Mouse (Mus musculus) heart, embryonic 13.5 days (tissue): ENCODE measurements around the gene Iqcg. TPM values are rescaled to one million over a fixed set of nuclear protein-coding genes. Genes with fewer than 3 reads are reported as not detected.

Experiments
- ATAC-seq: fragments of 200-750 bp; cut with Nextera tagmentation; 2 replicates; pipeline ENCODE4 v1.8.0; 2017; ENCODE audit warnings: moderate TSS enrichment; ENCODE audit not compliant: insufficient number of reproducible peaks, low FRiP score, low TSS enrichment; ENCODE audit errors: extremely low read depth
- H3K27ac ChIP-seq: fragments of 300-500 bp; sonication (generic); replicated peaks from 2 replicates; pipeline ENCODE4 v1.5.1; 2015; ENCODE audit warnings: moderate library complexity, mild to moderate bottlenecking, inconsistent platforms
- H3K27me3 ChIP-seq: fragments of 300-500 bp; sonication (generic); replicated peaks from 2 replicates; pipeline ENCODE4 v1.6.1; 2015; ENCODE audit warnings: mild to moderate bottlenecking, inconsistent platforms
- H3K36me3 ChIP-seq: fragments of 300-500 bp; sonication (generic); 2 replicates; pipeline ENCODE4 v1.6.1; 2015; ENCODE audit warnings: mild to moderate bottlenecking, inconsistent platforms
- H3K4me1 ChIP-seq: fragments of 300-500 bp; sonication (generic); 2 replicates; pipeline ENCODE4 v1.6.1; 2015; ENCODE audit warnings: inconsistent platforms
- H3K4me2 ChIP-seq: fragments of 300-500 bp; sonication (generic); 2 replicates; pipeline ENCODE4 v1.6.1; 2015; ENCODE audit warnings: inconsistent platforms, mild to moderate bottlenecking, moderate library complexity
- H3K4me3 ChIP-seq: fragments of 300-500 bp; sonication (generic); 2 replicates; pipeline ENCODE4 v1.5.1; 2015; ENCODE audit warnings: moderate library complexity, mild to moderate bottlenecking, inconsistent platforms
- H3K9ac ChIP-seq: fragments of 300-500 bp; sonication (generic); 2 replicates; pipeline ENCODE4 v1.6.1; 2015; ENCODE audit warnings: inconsistent platforms, mild to moderate bottlenecking, moderate library complexity
- H3K9me3 ChIP-seq: fragments of 300-500 bp; sonication (generic); 2 replicates; pipeline ENCODE4 v1.6.1; 2016; ENCODE audit warnings: inconsistent platforms
- WGBS: fragments of 180-500 bp; shearing (Covaris S2); methylation state at CpG from one replicate; pipeline ENCODE4 v1.1.7; 2015; ENCODE audit warnings: mixed read lengths; 5-methylcytosine and 5-hydroxymethylcytosine counted together
- polyA plus RNA-seq: library from polyadenylated mRNA; unstranded; fragments of >200 nt; fragmentation: Nextera tagmentation; extraction: Ambion mirVana; gene quantifications from 2 replicates; pipeline ENCODE4 v1.2.1, GENCODE M21; 2015

The Iqcg gene
- polyA plus RNA-seq = 1.6 and 1.7 TPM in 2 replicates

GRCm38 (mm10) chr16:33056095-33056785, at the start of gene Iqcg, which contains the start of gene Rpl35a:
Gene Iqcg (minus strand): TSS chr16:33056218.
Gene Rpl35a (plus strand): TSS chr16:33056453.
- WGBS = under 1% methylated on average over 47 of the region's 47 CpGs

DNA sequence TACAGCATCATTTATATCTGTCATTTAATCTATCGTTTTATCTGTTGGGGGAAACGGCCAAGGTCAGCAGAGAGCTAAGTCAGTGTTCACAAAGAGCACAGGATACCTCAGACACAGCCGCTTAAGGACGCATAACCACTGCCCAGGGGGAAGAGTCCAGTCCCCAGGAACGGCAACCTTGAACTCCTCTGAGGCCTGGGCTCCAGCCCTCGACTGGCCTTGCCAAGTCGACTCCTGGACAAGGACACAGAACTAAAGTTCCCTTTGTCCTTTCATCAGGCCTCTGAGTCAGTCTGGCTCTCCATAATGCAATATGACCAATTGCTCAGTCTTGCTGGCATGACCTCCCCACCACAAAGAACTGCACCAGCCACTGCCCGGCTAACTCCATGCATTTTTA, 29.6 kb upstream of the Iqcg start:
- WGBS = 65% methylated on average over 8 of the region's 8 CpGs
- no peaks in the 10 kb centered on the region for H3K27me3 ChIP-seq

More at GRCm38 (mm10) chr16:33056095-33056785, at the start of gene Iqcg, which contains the start of gene Rpl35a:
- peak within 1 kb of the TSS; percentile 86 for H3K4me2 ChIP-seq
- peak within 1 kb of the TSS; percentile 96 for H3K4me3 ChIP-seq
- H3K9ac ChIP-seq = peak within 1 kb of the TSS; percentile 99
- H3K9me3 ChIP-seq = no peaks in the 10 kb centered on the region
- H3K4me1 ChIP-seq = peaks cover 35% of the 10 kb centered on the region
- peak within 1 kb of the TSS; percentile 89 for H3K27ac ChIP-seq
- peak; percentile 87 for ATAC-seq
- no peaks in the 10 kb centered on the region for H3K27me3 ChIP-seq
- H3K36me3 ChIP-seq = peaks cover 34% of the 10 kb centered on the region

GRCm38 (mm10) chr16:33083996-33084395, 28.0 kb upstream of the Iqcg start:
- 79% methylated on average over 2 of the region's 2 CpGs for whole genome bisulfite sequencing
- Histone ChIP-seq H3K9ac (no peak overlapping the region), H3K4me3 (no peak overlapping the region), H3K36me3 (peaks cover 37% of the 10 kb centered on the region), H3K27ac (no peak overlapping the region), H3K4me2 (no peak overlapping the region), H3K4me1 (0 out of 2 replicates have a peak, but pooled peaks cover 4% of the 10 kb centered on the region), H3K9me3 (no peaks in the 10 kb centered on the region), H3K27me3 (no peaks in the 10 kb centered on the region)
- ATAC-seq = no peak

More for the DNA sequence above, 29.6 kb upstream of the Iqcg start:
- Histone ChIP-seq H3K4me1 (0 out of 2 replicates have a peak, but pooled peaks cover 4% of the 10 kb centered on the region), H3K36me3 (peaks cover 52% of the 10 kb centered on the region), H3K4me2 (no peak overlapping the region), H3K27ac (no peak overlapping the region), H3K9ac (no peak overlapping the region), H3K9me3 (no peaks in the 10 kb centered on the region), H3K4me3 (no peak overlapping the region)
- no peak for ATAC-seq

GRCm38 (mm10) chr16:33082951-33083350, 26.9 kb upstream of the Iqcg start:
- Histone ChIP-seq H3K9ac (no peak overlapping the region), H3K4me2 (no peak overlapping the region), H3K4me1 (0 out of 2 replicates have a peak, but pooled peaks cover 4% of the 10 kb centered on the region), H3K27me3 (no peaks in the 10 kb centered on the region), H3K9me3 (no peaks in the 10 kb centered on the region), H3K27ac (no peak overlapping the region), H3K36me3 (peaks cover 31% of the 10 kb centered on the region), H3K4me3 (no peak overlapping the region)
- 85% methylated on average over 6 of the region's 6 CpGs for WGBS
- ATAC-seq = no peak

- Histone ChIP-seq H3K4me2 (no peak overlapping the region), H3K9me3 (no peaks in the 10 kb centered on the region), H3K9ac (no peak overlapping the region), H3K27ac (no peak overlapping the region), H3K4me3 (no peak overlapping the region), H3K4me1 (no peaks in the 10 kb centered on the region), H3K36me3 (peaks cover 47% of the 10 kb centered on the region), H3K27me3 (no peaks in the 10 kb centered on the region)
- 92% methylated on average over 7 of the region's 7 CpGs for WGBS
- ATAC-seq = no peak
Observed at GRCm38 (mm10) chr16:33080063-33080462, 24.0 kb upstream of the Iqcg start.

DNA sequence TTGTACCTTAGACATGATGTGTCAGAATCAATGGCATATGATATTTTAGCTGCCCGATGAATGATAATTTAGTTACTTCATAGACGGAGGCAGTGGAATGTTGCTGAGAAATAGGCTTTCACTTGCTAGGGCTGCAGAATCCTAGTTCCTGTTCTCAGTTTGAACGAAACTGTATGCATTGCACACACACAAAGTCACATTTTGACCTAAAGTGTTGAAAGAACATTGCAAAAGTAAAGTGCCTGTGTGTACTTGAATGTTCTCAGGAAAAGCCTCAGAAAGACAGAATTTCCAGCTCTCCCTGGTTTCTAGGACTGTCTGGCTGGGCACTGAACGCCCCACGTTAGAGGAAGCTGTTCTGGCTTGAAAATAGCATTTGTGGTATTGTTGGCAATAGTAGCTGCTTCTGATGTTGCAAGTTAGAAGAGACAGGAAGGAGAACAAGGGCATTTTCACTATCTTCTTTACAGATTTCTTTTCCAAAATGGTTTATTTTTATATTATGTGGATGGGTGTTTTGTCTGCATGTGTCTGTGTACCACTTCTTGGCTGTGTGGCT, 21.1 kb upstream of the Iqcg start:
- H3K4me3 ChIP-seq = no peak overlapping the region
- WGBS = 83% methylated on average over 5 of the region's 5 CpGs
- H3K27ac ChIP-seq = no peak overlapping the region
- peaks cover 39% of the 10 kb centered on the region for H3K36me3 ChIP-seq
- no peak overlapping the region for H3K4me2 ChIP-seq
- ATAC-seq = no peak
- H3K9ac ChIP-seq = no peak overlapping the region
- no peaks in the 10 kb centered on the region for H3K4me1 ChIP-seq
- H3K27me3 ChIP-seq = no peaks in the 10 kb centered on the region
- no peaks in the 10 kb centered on the region for H3K9me3 ChIP-seq

GRCm38 (mm10) chr16:33076078-33076477, 20.1 kb upstream of the Iqcg start:
- WGBS = 71% methylated on average over 6 of the region's 6 CpGs
- H3K4me1 ChIP-seq = no peaks in the 10 kb centered on the region
- H3K9me3 ChIP-seq = no peaks in the 10 kb centered on the region
- ATAC-seq = no peak
- H3K27ac ChIP-seq = no peak overlapping the region
- H3K27me3 ChIP-seq = no peaks in the 10 kb centered on the region
- peaks cover 35% of the 10 kb centered on the region for H3K36me3 ChIP-seq
- no peak overlapping the region for H3K4me2 ChIP-seq
- no peak overlapping the region for H3K9ac ChIP-seq
- H3K4me3 ChIP-seq = no peak overlapping the region

- 73% methylated on average over 5 of the region's 5 CpGs for WGBS
- H3K4me2 ChIP-seq = no peak overlapping the region
- no peaks in the 10 kb centered on the region for H3K4me1 ChIP-seq
- H3K4me3 ChIP-seq = no peak overlapping the region
- no peak overlapping the region for H3K9ac ChIP-seq
- no peak overlapping the region for H3K27ac ChIP-seq
- H3K9me3 ChIP-seq = no peaks in the 10 kb centered on the region
- peaks cover 41% of the 10 kb centered on the region for H3K36me3 ChIP-seq
- no peak for ATAC-seq
- H3K27me3 ChIP-seq = no peaks in the 10 kb centered on the region
Observed at GRCm38 (mm10) chr16:33074967-33075366, 18.9 kb upstream of the Iqcg start.

DNA sequence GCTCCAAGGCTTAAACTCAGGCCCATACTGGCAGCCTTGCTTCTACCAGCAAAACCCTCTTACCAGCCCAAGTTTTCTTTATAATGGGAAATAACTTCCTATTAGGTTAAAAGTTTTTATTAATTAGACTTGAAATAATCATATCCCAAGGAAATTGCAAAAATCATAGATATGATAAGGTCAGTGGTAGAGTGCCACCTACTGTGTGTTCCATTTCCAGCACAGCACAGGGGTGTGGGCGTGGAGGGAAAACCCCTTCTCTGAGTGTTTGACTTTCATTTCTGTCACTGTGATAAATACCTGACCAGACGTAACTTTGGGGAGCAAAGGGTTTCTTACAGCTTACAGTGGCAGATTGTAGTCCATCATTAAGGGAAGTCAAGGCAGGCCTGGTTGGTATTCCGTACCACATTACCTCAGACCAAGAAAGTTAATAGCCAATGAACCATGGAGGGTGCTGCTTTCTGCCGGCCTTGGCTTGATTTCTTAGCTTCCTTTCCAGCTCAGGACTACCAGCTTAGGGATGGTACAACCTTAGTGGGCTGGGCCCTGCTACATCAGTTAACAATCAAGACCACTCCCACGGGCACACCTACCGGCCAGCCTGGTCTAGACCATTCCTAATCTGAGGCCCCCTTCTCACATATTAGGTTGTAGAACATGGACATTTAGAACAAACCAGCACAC, 17.0 kb upstream of the Iqcg start:
- peaks cover 55% of the 10 kb centered on the region for H3K36me3 ChIP-seq
- ATAC-seq = no peak
- 81% methylated on average over 6 of the region's 6 CpGs for whole genome bisulfite sequencing

DNA sequence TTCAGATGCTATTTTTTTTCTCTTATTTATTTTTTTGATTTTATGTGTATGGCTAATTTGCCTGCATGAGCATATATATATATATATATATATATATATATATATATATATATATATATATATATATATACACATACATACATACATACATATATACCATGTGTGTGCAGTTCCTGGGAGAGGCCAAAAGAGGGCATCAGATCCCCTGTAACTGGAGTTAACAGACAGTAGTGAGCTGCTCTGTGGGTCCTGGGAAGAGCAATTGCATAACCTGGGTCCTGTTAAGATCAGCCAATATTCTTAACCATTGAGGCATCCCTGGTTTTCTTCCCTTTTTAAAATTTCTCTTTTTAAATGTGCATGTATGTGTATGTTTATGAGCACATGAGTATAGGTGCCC, 14.9 kb upstream of the Iqcg start:
- H3K9ac ChIP-seq = no peak overlapping the region

More for the DNA sequence above, 17.0 kb upstream of the Iqcg start:
- H3K27me3 ChIP-seq = no peaks in the 10 kb centered on the region
- no peak overlapping the region for H3K9ac ChIP-seq
- no peak overlapping the region for H3K4me3 ChIP-seq
- H3K9me3 ChIP-seq = no peaks in the 10 kb centered on the region
- H3K27ac ChIP-seq = no peak overlapping the region
- H3K4me2 ChIP-seq = no peak overlapping the region
- H3K4me1 ChIP-seq = no peaks in the 10 kb centered on the region

GRCm38 (mm10) chr16:33064636-33065035, 8.6 kb upstream of the Iqcg start:
- H3K9ac ChIP-seq = no peak overlapping the region

More for the DNA sequence above, 14.9 kb upstream of the Iqcg start:
- Histone ChIP-seq H3K4me2 (no peak overlapping the region), H3K4me1 (no peaks in the 10 kb centered on the region), H3K27ac (no peak overlapping the region), H3K36me3 (peaks cover 58% of the 10 kb centered on the region), H3K9me3 (no peaks in the 10 kb centered on the region), H3K4me3 (no peak overlapping the region), H3K27me3 (no peaks in the 10 kb centered on the region)
- ATAC-seq = no peak

More at GRCm38 (mm10) chr16:33064636-33065035, 8.6 kb upstream of the Iqcg start:
- H3K27me3 ChIP-seq = no peaks in the 10 kb centered on the region
- no peak for ATAC-seq
- peaks cover 30% of the 10 kb centered on the region for H3K4me1 ChIP-seq
- no peak overlapping the region for H3K4me2 ChIP-seq
- H3K4me3 ChIP-seq = no peak overlapping the region
- H3K27ac ChIP-seq = no peak overlapping the region
- 72% methylated on average over 9 of the region's 9 CpGs for WGBS
- no peaks in the 10 kb centered on the region for H3K9me3 ChIP-seq
- H3K36me3 ChIP-seq = peaks cover 39% of the 10 kb centered on the region
